Mouse (Mus musculus): Measurements from ENCODE around the gene Bcor.

GRCm38 (mm10) chrX:12062121-12062931 lies 97.8 kb downstream of the Bcor start:
- no peak for TF ChIP-seq POLR2A (IDR thresholded peaks at IDR 0.05; ENCODE audit: borderline replicate concordance, control insufficient read depth, low read depth, low read length)
- TF ChIP-seq CTCF (IDR thresholded peaks at IDR 0.05; ENCODE audit: control insufficient read depth, insufficient read depth, low read length): no peak

All from bone marrow, adult 2 months (tissue).